ENCODE assay signal across 1 mouse cellular context in the genomic region with DNA sequence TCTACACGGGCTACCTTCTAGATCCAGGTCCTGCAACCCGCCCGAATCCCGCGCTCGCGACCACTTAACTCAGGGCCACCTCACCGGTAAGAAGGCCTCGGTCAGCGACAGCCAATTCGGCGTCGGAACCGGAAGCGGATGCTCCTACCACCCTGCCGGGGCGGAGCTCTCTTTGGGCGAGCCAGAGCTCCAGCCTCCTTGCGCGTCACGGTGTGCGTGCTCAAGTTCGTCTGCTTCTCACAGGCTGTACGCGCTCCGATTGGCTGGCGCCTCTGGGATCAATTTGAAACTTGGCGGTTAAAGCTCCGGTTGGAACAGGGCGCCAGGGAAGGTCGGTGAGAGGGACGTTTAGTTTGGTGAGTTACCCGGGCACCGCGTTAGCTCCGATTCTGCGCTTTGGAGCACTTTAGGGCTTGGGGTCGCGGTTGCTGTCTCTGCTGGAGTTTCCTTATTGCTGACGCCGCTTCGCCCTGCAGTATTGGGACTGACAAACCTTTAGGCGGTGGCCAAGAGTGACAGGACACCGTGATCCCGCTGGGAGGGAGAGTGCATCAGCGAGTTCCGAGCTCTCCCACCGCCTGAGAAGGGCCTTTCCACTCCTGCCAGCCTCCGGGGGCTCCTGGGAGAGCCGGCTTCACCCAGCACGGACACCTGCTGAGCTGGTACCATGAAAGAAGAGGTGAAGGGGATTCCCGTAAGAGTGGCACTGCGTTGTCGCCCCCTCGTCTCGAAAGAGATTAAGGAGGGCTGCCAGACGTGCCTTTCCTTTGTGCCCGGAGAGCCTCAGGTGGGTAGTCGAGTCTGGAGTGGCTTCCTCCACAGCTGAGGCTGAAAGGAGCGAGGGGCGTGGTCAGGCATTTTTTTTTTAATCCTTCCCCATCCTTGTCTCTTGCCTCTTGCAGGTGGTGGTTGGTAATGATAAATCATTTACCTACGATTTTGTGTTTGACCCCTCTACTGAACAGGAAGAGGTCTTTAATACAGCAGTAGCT.
TF ChIP-seq lines count a peak whose summit lies in the region.

TSS of gene Pdzd11 (minus strand) at position 767 of the 992 bp plus-strand sequence.

TF ChIP-seq in CH12.LX, 34 proteins besides CTCF, POLR2A, EP300 and RAD21 (continued from another document):
- TF ChIP-seq IRF4 (IDR thresholded peaks at IDR 0.05; ENCODE audit: low read depth, low read length), result no peak
- TF ChIP-seq MAFK (IDR thresholded peaks at IDR 0.05; ENCODE audit: insufficient replicate concordance, low read length), result no peak
- peak; percentile 80 for TF ChIP-seq ELF1 (IDR thresholded peaks at IDR 0.05; ENCODE audit: low read depth, low read length)
- TF ChIP-seq RCOR1 (conservative IDR thresholded peaks at IDR 0.05; ENCODE audit: low read depth, low read length), result no peak
- peak; percentile 61 for TF ChIP-seq ZNF384 (IDR thresholded peaks at IDR 0.05; ENCODE audit: low read depth, low read length)
- no peak for TF ChIP-seq SMC3 (IDR thresholded peaks at IDR 0.05; ENCODE audit: low read depth, low read length)
- peak; percentile 97 for TF ChIP-seq SIN3A (IDR thresholded peaks at IDR 0.05; ENCODE audit: low read length)
- TF ChIP-seq JUN (IDR thresholded peaks at IDR 0.05; ENCODE audit: insufficient read depth, low read depth, low read length), result no peak
- peak; percentile 80; the same call in 1 of the 2 replicates for TF ChIP-seq ZMIZ1 (IDR thresholded peaks at IDR 0.05; ENCODE audit: low read depth, low read length)
- TF ChIP-seq HCFC1 (IDR thresholded peaks at IDR 0.05; ENCODE audit: low read depth, low read length), result peak; percentile 68
- TF ChIP-seq PAX5 (IDR thresholded peaks at IDR 0.05; ENCODE audit: low read length), result no peak
- TF ChIP-seq TCF12 (IDR thresholded peaks at IDR 0.05; ENCODE audit: low read depth, low read length), result peak; percentile 43; the same call in 1 of the 2 replicates
- TF ChIP-seq ETS1 (conservative IDR thresholded peaks at IDR 0.05; ENCODE audit: low read depth, low read length), result no peak
- peak; percentile 83; the same call in 1 of the 2 replicates for TF ChIP-seq E2F4 (IDR thresholded peaks at IDR 0.05; ENCODE audit: insufficient replicate concordance, low read depth, low read length)
- no peak for TF ChIP-seq ZC3H11A (IDR thresholded peaks at IDR 0.05; ENCODE audit: low read depth, low read length)
- TF ChIP-seq MXI1 (IDR thresholded peaks at IDR 0.05; ENCODE audit: low read depth, low read length), result peak; percentile 49; the same call in 1 of the 2 replicates
- 0 out of 2 replicates have a peak, but pooled peaks have one; percentile 39 for TF ChIP-seq CHD2 (IDR thresholded peaks at IDR 0.05; ENCODE audit: low read length)
- TF ChIP-seq BHLHE40 (IDR thresholded peaks at IDR 0.05; ENCODE audit: low read depth, low read length), result no peak
- TF ChIP-seq NELFE (IDR thresholded peaks at IDR 0.05; ENCODE audit: low read depth, low read length), result peak; percentile 75
- no peak for TF ChIP-seq POLR2AphosphoS2 (IDR thresholded peaks at IDR 0.05; ENCODE audit: low read depth, low read length)
- TF ChIP-seq UBTF (IDR thresholded peaks at IDR 0.05; ENCODE audit: low read depth, low read length), result no peak
- TF ChIP-seq MAX (IDR thresholded peaks at IDR 0.05; ENCODE audit: low read length), result no peak
- peak; percentile 64 for TF ChIP-seq NRF1 (IDR thresholded peaks at IDR 0.05; ENCODE audit: low read depth, low read length)
- 0 out of 2 replicates have a peak, but pooled peaks have one; percentile 56 for TF ChIP-seq KAT2A (IDR thresholded peaks at IDR 0.05; ENCODE audit: insufficient replicate concordance, low read length)
